Mouse (Mus musculus) liver, adult 2 months (tissue): Measurements from ENCODE around the gene Zfp213.

Source experiments
- CTCF ChIP-seq: fragments of 200-500 bp; IDR thresholded peaks from 2 replicates; pipeline ENCODE4 v1.5.1; 2011; ENCODE audit warnings: low read depth, low read length, control low read depth
- POLR2A ChIP-seq: fragments of 200-500 bp; IDR thresholded peaks from 2 replicates; pipeline ENCODE4 v1.6.1; 2011; ENCODE audit warnings: low read length, control low read depth; ENCODE audit not compliant: insufficient read depth; ENCODE audit errors: extremely low read depth

- TF ChIP-seq CTCF (no peak), POLR2A (no peak)
Measured at GRCm38 (mm10) chr17:23601836-23602585, 38.0 kb upstream of the Zfp213 start.
